Mouse (Mus musculus) spleen, adult 2 months (tissue): ENCODE results near the gene Lst1.

Experiments used
- CTCF ChIP-seq: fragments of 200-500 bp; IDR thresholded peaks from 2 replicates; pipeline ENCODE4 v1.5.1; 2011; ENCODE audit warnings: mild to moderate bottlenecking, inconsistent platforms; ENCODE audit not compliant: insufficient read depth, insufficient read length, insufficient replicate concordance; ENCODE audit errors: extremely low read depth
- POLR2A ChIP-seq: fragments of 200-500 bp; IDR thresholded peaks from 2 replicates; pipeline ENCODE4 v1.6.1; 2011; ENCODE audit warnings: low read depth, low read length, inconsistent platforms

GRCm38 (mm10) chr17:35180093-35180492, 8.1 kb downstream of the Lst1 start:
- TF ChIP-seq POLR2A (no peak), CTCF (no peak)
